Mouse (Mus musculus) forebrain, embryonic 15.5 days (tissue): ENCODE results near the gene Sucla2. TPM values are rescaled to one million over a fixed set of nuclear protein-coding genes. Genes with fewer than 3 reads are reported as not detected.
"Not testable (repeated sequence)": the region's sequence is repeated elsewhere in the genome, so short reads cannot be mapped to it uniquely, and the experiment has no call there.

ENCODE experiments used
- ATAC-seq: fragments of 200-750 bp; cut with Nextera tagmentation; replicated peaks from 2 replicates; pipeline ENCODE4 v1.8.0; 2017; ENCODE audit warnings: mild to moderate bottlenecking, moderate TSS enrichment, moderate library complexity
- H3K27ac ChIP-seq: fragments of 300-500 bp; sonication (generic); replicated peaks from 2 replicates; pipeline ENCODE4 v1.5.1; 2015; ENCODE audit warnings: mild to moderate bottlenecking, inconsistent platforms
- H3K27me3 ChIP-seq: fragments of 300-500 bp; sonication (generic); 2 replicates; pipeline ENCODE4 v1.6.1; 2015; ENCODE audit warnings: inconsistent platforms
- H3K36me3 ChIP-seq: fragments of 300-500 bp; sonication (generic); 2 replicates; pipeline ENCODE4 v1.6.1; 2015; ENCODE audit warnings: mild to moderate bottlenecking, inconsistent platforms
- H3K4me1 ChIP-seq: fragments of 300-500 bp; sonication (generic); 2 replicates; pipeline ENCODE4 v1.6.1; 2015; ENCODE audit warnings: inconsistent platforms
- H3K4me2 ChIP-seq: fragments of 300-500 bp; sonication (generic); replicated peaks from 2 replicates; pipeline ENCODE4 v1.6.1; 2015; ENCODE audit warnings: mild to moderate bottlenecking, inconsistent platforms
- H3K4me3 ChIP-seq: fragments of 300-500 bp; sonication (generic); 2 replicates; pipeline ENCODE4 v1.5.1; 2015; ENCODE audit warnings: mild to moderate bottlenecking, inconsistent platforms
- H3K9ac ChIP-seq: fragments of 300-500 bp; sonication (generic); replicated peaks from 2 replicates; pipeline ENCODE4 v1.6.1; 2015; ENCODE audit warnings: mild to moderate bottlenecking, inconsistent platforms
- H3K9me3 ChIP-seq: fragments of 300-500 bp; sonication (generic); 2 replicates; pipeline ENCODE4 v1.6.1; 2016; ENCODE audit warnings: inconsistent platforms
- WGBS: fragments of 180-500 bp; shearing (Covaris S2); methylation state at CpG from one replicate; pipeline ENCODE4 v1.1.7; 2015; ENCODE audit warnings: mixed read lengths; 5-methylcytosine and 5-hydroxymethylcytosine counted together
- polyA plus RNA-seq: library from polyadenylated mRNA; unstranded; fragments of >200 nt; fragmentation: Nextera tagmentation; extraction: Ambion mirVana; gene quantifications from 2 replicates; pipeline ENCODE4 v1.2.1, GENCODE M21; 2015

Sucla2 gene
- polyA plus RNA-seq, 1 experiment from 2014 or later = 101 TPM

- peaks cover 17% of the 10 kb centered on the region for H3K36me3 ChIP-seq
- ATAC-seq = no peak
- no peaks in the 10 kb centered on the region for H3K27me3 ChIP-seq
- no peaks in the 10 kb centered on the region for H3K9me3 ChIP-seq
- no peak overlapping the region for H3K9ac ChIP-seq
- H3K27ac ChIP-seq = no peak overlapping the region
- no peak overlapping the region for H3K4me2 ChIP-seq
- H3K4me3 ChIP-seq = no peak overlapping the region
- H3K4me1 ChIP-seq = no peaks in the 10 kb centered on the region
- WGBS = 94% methylated on average over 5 of the region's 5 CpGs
Measured at GRCm38 (mm10) chr14:73574053-73574452, 48.9 kb downstream of the Sucla2 start.

- Histone ChIP-seq H3K27ac (no peak overlapping the region), H3K4me3 (no peak overlapping the region), H3K4me2 (no peak overlapping the region), H3K4me1 (no peaks in the 10 kb centered on the region), H3K36me3 (peaks cover 13% of the 10 kb centered on the region), H3K27me3 (no peaks in the 10 kb centered on the region), H3K9me3 (no peaks in the 10 kb centered on the region), H3K9ac (no peak overlapping the region)
- ATAC-seq = no peak
Measured at GRCm38 (mm10) chr14:73576336-73576735, 51.2 kb downstream of the Sucla2 start.

DNA sequence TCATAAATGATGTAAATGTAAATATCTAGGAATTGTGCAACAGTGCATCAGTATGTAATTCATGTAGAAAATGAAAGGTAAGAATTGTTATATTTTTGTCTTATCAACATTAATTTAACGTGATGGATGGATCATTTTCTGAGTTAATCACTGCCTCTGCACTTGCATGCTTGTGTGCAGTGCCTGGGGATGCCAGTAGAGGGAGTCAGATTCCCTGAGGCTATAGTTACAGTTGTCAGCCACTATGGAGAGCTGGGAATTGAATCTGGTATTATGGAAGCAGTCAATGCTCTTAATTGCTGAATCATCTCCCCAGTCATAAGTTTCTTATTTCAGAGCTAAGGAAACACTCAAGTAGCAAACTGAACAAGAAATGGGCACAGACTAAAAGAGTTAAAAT lies 63.0 kb downstream of the Sucla2 start:
- Histone ChIP-seq H3K4me2 (no peak overlapping the region), H3K9me3 (no peaks in the 10 kb centered on the region), H3K4me3 (no peak overlapping the region), H3K36me3 (peaks cover 24% of the 10 kb centered on the region), H3K27ac (no peak overlapping the region), H3K9ac (no peak overlapping the region), H3K27me3 (no peaks in the 10 kb centered on the region), H3K4me1 (no peaks in the 10 kb centered on the region)
- WGBS = 91% methylated on average over 1 of the region's 1 CpGs
- no peak for ATAC-seq

DNA sequence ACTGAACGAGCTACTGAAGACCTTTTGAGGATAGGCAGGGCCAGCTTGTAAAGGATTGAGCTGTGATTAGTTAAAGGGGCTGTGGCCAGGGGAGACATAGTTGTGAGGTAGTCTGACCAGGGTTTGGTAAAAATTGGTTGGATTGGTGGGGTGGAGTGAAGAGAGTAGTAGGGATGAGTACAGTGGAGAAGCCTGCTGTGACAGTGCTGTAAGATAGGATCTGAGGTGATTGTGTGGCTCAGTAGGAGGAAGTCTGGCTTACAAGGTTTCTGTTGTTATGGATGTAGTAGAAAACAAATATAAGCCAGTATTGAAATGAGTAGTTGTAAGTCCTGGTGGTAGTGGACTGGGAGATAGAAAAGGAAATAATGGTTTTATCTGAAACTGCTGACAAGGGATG lies 67.0 kb downstream of the Sucla2 start:
- peaks cover 39% of the 10 kb centered on the region for H3K36me3 ChIP-seq
- no peak overlapping the region for H3K4me3 ChIP-seq
- no peaks in the 10 kb centered on the region for H3K9me3 ChIP-seq
- no peak overlapping the region for H3K4me2 ChIP-seq
- 71% methylated on average over 1 of the region's 1 CpGs for WGBS
- H3K27ac ChIP-seq = no peak overlapping the region
- ATAC-seq = no peak
- no peaks in the 10 kb centered on the region for H3K27me3 ChIP-seq
- no peaks in the 10 kb centered on the region for H3K4me1 ChIP-seq
- H3K9ac ChIP-seq = no peak overlapping the region

- peaks cover 54% of the 10 kb centered on the region for H3K36me3 ChIP-seq
- no peak for ATAC-seq
- no peaks in the 10 kb centered on the region for H3K27me3 ChIP-seq
- 94% methylated on average over 8 of the region's 8 CpGs for WGBS
- H3K4me2 ChIP-seq = no peak overlapping the region
- no peak overlapping the region for H3K27ac ChIP-seq
- no peaks in the 10 kb centered on the region for H3K4me1 ChIP-seq
- H3K4me3 ChIP-seq = no peak overlapping the region
- no peak overlapping the region for H3K9ac ChIP-seq
- H3K9me3 ChIP-seq = no peaks in the 10 kb centered on the region
Measured at GRCm38 (mm10) chr14:73599720-73600119, 74.6 kb downstream of the Sucla2 start.

- H3K27ac ChIP-seq = no peak overlapping the region
- H3K4me3 ChIP-seq = no peak overlapping the region
- H3K9ac ChIP-seq = no peak overlapping the region
- no peaks in the 10 kb centered on the region for H3K27me3 ChIP-seq
- H3K4me2 ChIP-seq = no peak overlapping the region
- no peaks in the 10 kb centered on the region for H3K9me3 ChIP-seq
- ATAC-seq = no peak
- peaks cover 12% of the 10 kb centered on the region; the same call in 1 of the 2 replicates for H3K36me3 ChIP-seq
- no peaks in the 10 kb centered on the region for H3K4me1 ChIP-seq
- WGBS = 93% methylated on average over 4 of the region's 4 CpGs
Measured at GRCm38 (mm10) chr14:73607732-73608131, 82.6 kb downstream of the Sucla2 start.

DNA sequence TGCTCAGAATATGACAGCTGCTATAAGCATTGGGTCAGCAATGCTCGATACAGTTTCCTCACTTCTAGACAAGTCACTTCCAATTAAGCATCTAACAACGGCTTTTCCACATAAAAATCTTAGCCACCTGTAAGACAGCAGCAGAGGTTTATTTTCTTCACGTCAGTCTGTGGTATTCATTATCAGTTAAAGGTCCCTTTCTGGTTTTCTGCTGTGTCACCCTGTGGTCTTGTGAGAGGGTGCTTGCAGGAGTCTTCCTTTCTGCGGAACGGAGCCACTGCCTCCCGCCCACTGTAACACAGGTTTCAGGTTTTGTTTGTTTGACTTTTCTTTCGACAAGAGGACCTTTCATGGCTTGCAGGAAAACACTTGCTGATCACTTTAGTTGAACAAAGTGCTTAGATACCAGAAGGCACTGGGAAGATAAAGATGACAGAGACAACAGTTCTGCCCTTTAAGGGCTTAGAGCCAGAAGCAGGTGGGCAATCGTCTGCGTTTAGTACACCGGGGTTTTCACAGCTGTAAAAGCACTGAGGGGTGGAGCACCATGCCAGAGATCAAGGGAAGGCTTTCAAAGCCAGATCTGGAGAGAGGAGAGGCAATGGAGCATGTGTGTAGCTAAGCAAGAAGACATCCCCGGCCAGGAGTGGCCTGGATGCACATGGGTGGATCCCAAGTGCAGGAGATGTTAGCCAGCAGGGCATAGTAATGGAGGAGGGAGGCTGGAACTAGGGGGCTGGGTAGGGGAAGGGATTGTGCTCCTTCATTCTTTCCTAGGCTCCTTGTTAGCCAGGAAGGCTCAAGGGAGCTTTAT lies 83.8 kb downstream of the Sucla2 start:
- no peak for ATAC-seq
- 64% methylated on average over 11 of the region's 11 CpGs for WGBS
- no peak overlapping the region for H3K4me3 ChIP-seq

DNA sequence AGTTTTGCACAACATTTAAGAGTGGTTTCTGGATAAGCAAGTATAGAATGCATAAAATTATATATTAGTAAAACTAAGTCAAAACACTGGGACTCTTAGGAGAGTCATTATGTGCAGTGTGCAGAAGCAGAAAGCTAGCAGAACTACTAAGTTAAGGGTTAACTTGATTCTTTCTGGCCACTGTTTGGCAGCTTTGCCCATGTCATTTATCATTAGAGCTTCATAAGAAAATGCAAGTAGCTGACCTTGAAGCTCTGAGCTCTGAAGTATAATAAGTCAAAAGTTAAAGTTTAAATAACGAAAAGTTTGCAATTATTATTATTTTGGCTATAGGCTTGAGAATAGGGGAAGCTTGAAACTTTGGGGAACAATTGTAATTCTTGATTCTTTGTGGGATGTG lies 89.8 kb downstream of the Sucla2 start:
- not testable (repeated sequence) for H3K27ac ChIP-seq, H3K27me3 ChIP-seq, H3K9ac ChIP-seq, H3K9me3 ChIP-seq, H3K4me3 ChIP-seq, H3K4me1 ChIP-seq, H3K4me2 ChIP-seq, ATAC-seq, H3K36me3 ChIP-seq
- WGBS = 75% methylated on average over 1 of the region's 1 CpGs

More for the DNA sequence above, 83.8 kb downstream of the Sucla2 start:
- no peak overlapping the region for H3K9ac ChIP-seq
- H3K27ac ChIP-seq = no peak overlapping the region
- H3K4me1 ChIP-seq = no peaks in the 10 kb centered on the region
- H3K27me3 ChIP-seq = no peaks in the 10 kb centered on the region
- peaks cover 4% of the 10 kb centered on the region; the same call in 1 of the 2 replicates for H3K36me3 ChIP-seq
- H3K9me3 ChIP-seq = no peaks in the 10 kb centered on the region
- H3K4me2 ChIP-seq = no peak overlapping the region

DNA sequence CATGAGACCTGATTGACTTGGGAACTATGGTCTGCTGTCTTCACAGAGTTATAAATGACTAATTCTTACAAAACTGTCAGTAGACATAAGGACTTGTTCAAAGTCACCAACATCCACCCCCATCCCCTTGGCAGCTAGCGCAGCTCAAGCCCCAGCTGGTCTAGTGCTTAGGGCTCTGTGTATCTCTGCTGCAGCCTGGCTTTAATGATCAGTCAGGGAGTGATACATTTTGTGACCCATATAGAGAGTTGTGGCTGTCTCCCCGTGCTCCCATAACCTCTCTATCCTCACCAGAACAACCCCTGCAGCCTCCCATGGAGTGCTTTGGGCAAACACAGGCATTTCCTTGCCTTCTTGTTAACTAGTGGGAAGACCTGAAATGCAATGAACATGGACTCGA lies 95.8 kb downstream of the Sucla2 start:
- ATAC-seq = no peak

GRCm38 (mm10) chr14:73622988-73623387 lies 97.9 kb downstream of the Sucla2 start:
- no peak overlapping the region for H3K4me2 ChIP-seq
- H3K36me3 ChIP-seq = no peaks in the 10 kb centered on the region
- no peaks in the 10 kb centered on the region for H3K4me1 ChIP-seq
- H3K4me3 ChIP-seq = no peak overlapping the region
- H3K9ac ChIP-seq = no peak overlapping the region
- H3K27ac ChIP-seq = no peak overlapping the region
- WGBS = 91% methylated on average over 1 of the region's 1 CpGs
- H3K27me3 ChIP-seq = no peaks in the 10 kb centered on the region
- peaks cover 8% of the 10 kb centered on the region for H3K9me3 ChIP-seq
- ATAC-seq = no peak

More for the DNA sequence above, 95.8 kb downstream of the Sucla2 start:
- Histone ChIP-seq H3K4me2 (no peak overlapping the region), H3K27me3 (no peaks in the 10 kb centered on the region), H3K4me1 (no peaks in the 10 kb centered on the region), H3K36me3 (no peaks in the 10 kb centered on the region), H3K9me3 (peaks cover 8% of the 10 kb centered on the region), H3K4me3 (no peak overlapping the region), H3K9ac (no peak overlapping the region), H3K27ac (no peak overlapping the region)
- WGBS = 88% methylated on average over 3 of the region's 3 CpGs

- H3K36me3 ChIP-seq = no peaks in the 10 kb centered on the region
- H3K4me3 ChIP-seq = no peak overlapping the region
- no peaks in the 10 kb centered on the region for H3K27me3 ChIP-seq
- 61% methylated on average over 3 of the region's 3 CpGs for WGBS
- H3K9ac ChIP-seq = no peak overlapping the region
- no peak overlapping the region for H3K4me2 ChIP-seq
- no peak for ATAC-seq
- no peaks in the 10 kb centered on the region for H3K4me1 ChIP-seq
- no peak overlapping the region for H3K27ac ChIP-seq
- no peaks in the 10 kb centered on the region for H3K9me3 ChIP-seq
Measured at GRCm38 (mm10) chr14:73625469-73625868, 100.3 kb downstream of the Sucla2 start.

DNA sequence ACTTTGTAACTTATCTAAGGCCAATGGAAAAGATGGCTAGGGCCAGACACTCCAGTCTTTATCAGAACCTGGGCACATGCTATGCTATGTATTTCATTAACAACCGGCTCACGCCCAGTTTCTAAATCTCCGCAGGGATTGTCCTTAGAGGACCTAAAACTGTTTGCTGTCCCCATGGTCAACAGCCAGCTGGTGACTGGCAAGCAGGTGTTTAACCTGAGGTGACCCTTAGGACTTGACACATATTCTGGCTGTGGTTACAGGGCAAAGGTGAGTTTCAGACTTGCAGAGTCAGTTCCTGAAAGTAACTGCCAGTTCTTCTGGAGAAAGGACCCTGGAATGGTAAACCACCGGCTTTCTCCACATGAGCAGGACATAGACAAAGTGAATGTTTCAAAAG lies 106.4 kb downstream of the Sucla2 start:
- no peaks in the 10 kb centered on the region for H3K27me3 ChIP-seq
- WGBS = 89% methylated on average over 4 of the region's 4 CpGs
- ATAC-seq = no peak
- H3K4me1 ChIP-seq = 0 out of 2 replicates have a peak, but pooled peaks cover 4% of the 10 kb centered on the region
- no peak overlapping the region for H3K4me3 ChIP-seq
- no peaks in the 10 kb centered on the region for H3K9me3 ChIP-seq
- no peak overlapping the region for H3K9ac ChIP-seq
- no peak overlapping the region for H3K4me2 ChIP-seq
- no peak overlapping the region for H3K27ac ChIP-seq
- no peaks in the 10 kb centered on the region for H3K36me3 ChIP-seq
